Mouse (Mus musculus): ENCODE measurements around the gene Ccser1. TPM values are rescaled to one million over a fixed set of nuclear protein-coding genes. Genes with fewer than 3 reads are reported as not detected.
A peak's percentile ranks its signal among the peaks of the same experiment; 100 is the strongest.
"Not testable (repeated sequence)": the region's sequence is repeated elsewhere in the genome, so short reads cannot be mapped to it uniquely, and the experiment has no call there.

Gene Ccser1
- polyA plus RNA-seq, 1 experiment from 2014 or later = 28.2 TPM

- ATAC-seq (ENCODE audit: low FRiP score) (no peak), DNase-seq (ENCODE audit: low spot score) (no peak)
- H3K4me3 ChIP-seq (replicated peaks; ENCODE audit: low read length) = no peak overlapping the region
- H3K9ac ChIP-seq = no peak overlapping the region
- no peak overlapping the region for H3K27ac ChIP-seq
- 33% methylated on average over 2 of the region's 2 CpGs for WGBS
- H3K4me1 ChIP-seq (replicated peaks; ENCODE audit: control insufficient read depth, insufficient read depth, low read length) = no peaks in the 10 kb centered on the region
- no peak overlapping the region for H3K4me2 ChIP-seq (replicated peaks)
- H3K9me3 ChIP-seq (ENCODE audit: control insufficient read depth, low read length) = no peaks in the 10 kb centered on the region
- H3K36me3 ChIP-seq (replicated peaks; ENCODE audit: control insufficient read depth, insufficient read depth) = no peaks in the 10 kb centered on the region
- H3K27me3 ChIP-seq (ENCODE audit: control insufficient read depth, insufficient read depth, low read length) = no peaks in the 10 kb centered on the region
These were observed 798.3 kb downstream of the Ccser1 start for GRCm38 (mm10) chr6:61978379-61978778.

DNA sequence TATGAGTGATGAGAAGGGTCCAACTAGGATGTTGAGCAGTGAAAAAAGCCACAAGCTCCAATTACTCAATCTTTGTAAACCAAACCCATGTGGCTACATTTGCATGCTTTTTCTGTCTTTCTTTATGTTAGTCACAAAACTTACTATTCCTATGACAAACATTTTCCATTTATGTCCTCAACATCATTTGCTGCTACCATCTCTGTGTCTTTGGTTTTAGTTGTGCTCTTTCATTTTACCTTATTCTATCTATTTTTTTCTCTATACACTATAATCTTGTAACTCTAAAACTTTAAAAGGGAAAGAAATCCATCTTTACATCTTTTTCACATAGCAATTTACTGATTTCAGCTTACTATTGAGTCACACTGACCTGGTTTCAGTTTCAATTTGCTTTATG is 834.2 kb downstream of the Ccser1 start:
- Histone ChIP-seq H3K9me3 (ENCODE audit: control insufficient read depth, low read length) (no peaks in the 10 kb centered on the region), H3K4me3 (replicated peaks; ENCODE audit: low read length) (no peak overlapping the region), H3K27ac (no peak overlapping the region), H3K9ac (no peak overlapping the region), H3K4me2 (replicated peaks) (no peak overlapping the region), H3K27me3 (ENCODE audit: control insufficient read depth, insufficient read depth, low read length) (no peaks in the 10 kb centered on the region), H3K4me1 (replicated peaks; ENCODE audit: control insufficient read depth, insufficient read depth, low read length) (no peaks in the 10 kb centered on the region), H3K36me3 (replicated peaks; ENCODE audit: control insufficient read depth, insufficient read depth) (no peaks in the 10 kb centered on the region)
- no peak for DNase-seq (ENCODE audit: low spot score)
- ATAC-seq (ENCODE audit: low FRiP score) = no peak

DNA sequence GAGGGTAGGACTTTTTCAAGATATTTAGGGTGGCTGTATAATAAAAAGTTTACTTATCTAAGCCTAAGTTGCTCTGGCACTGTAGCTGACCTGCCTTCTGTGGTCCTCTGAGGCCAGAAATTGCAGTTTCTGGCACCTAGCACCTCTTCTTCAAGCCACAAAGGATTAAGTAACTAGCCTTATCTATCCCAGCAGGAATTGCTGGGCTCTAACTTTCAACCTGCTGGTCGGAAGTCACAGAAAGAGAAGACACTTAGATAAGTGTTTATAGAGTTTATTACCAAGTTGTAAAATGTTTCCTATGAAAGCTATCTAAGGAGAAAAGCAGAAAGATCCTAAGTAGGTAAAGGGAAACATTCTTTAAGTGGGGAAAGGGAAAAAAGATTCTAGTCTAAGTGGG is 864.3 kb downstream of the Ccser1 start:
- Histone ChIP-seq H3K9me3 (ENCODE audit: control insufficient read depth, low read length) (no peaks in the 10 kb centered on the region), H3K27ac (no peak overlapping the region), H3K36me3 (replicated peaks; ENCODE audit: control insufficient read depth, insufficient read depth) (no peaks in the 10 kb centered on the region), H3K4me2 (replicated peaks) (no peak overlapping the region), H3K27me3 (ENCODE audit: control insufficient read depth, insufficient read depth, low read length) (no peaks in the 10 kb centered on the region), H3K4me3 (replicated peaks; ENCODE audit: low read length) (no peak overlapping the region), H3K4me1 (replicated peaks; ENCODE audit: control insufficient read depth, insufficient read depth, low read length) (no peaks in the 10 kb centered on the region), H3K9ac (no peak overlapping the region)
- ATAC-seq (ENCODE audit: low FRiP score) = no peak
- 82% methylated on average over 1 of the region's 1 CpGs for WGBS
- DNase-seq (ENCODE audit: low spot score) = no peak

- H3K4me2 ChIP-seq (replicated peaks); H3K4me3 ChIP-seq (replicated peaks; ENCODE audit: low read length); H3K27me3 ChIP-seq (ENCODE audit: control insufficient read depth, insufficient read depth, low read length); H3K9me3 ChIP-seq (ENCODE audit: control insufficient read depth, low read length); H3K9ac ChIP-seq; H3K4me1 ChIP-seq (replicated peaks; ENCODE audit: control insufficient read depth, insufficient read depth, low read length); H3K27ac ChIP-seq; H3K36me3 ChIP-seq (replicated peaks; ENCODE audit: control insufficient read depth, insufficient read depth); DNase-seq (ENCODE audit: low spot score); ATAC-seq (ENCODE audit: low FRiP score): not testable (repeated sequence)
- WGBS = 89% methylated on average over 1 of the region's 1 CpGs
These were observed 864.9 kb downstream of the Ccser1 start for GRCm38 (mm10) chr6:62045042-62045441.

DNA sequence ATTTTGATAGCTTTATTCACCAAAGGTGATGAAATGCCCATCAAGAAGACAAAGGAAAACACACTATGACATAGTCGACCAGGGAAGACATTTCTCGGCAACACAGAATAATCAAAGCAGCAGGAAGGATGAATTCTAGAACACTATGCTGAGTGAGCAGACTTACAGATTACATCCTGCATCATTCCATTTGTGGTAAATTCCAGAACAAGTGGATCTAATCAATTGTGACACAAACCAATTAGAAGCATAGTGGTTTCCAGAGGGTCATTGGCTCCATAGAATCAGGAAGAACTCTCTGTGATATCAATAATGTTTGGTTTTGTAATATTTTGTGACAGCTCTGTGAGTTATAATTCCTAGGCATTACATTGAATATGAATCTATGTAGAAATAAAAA is 875.2 kb downstream of the Ccser1 start:
- Histone ChIP-seq H3K36me3 (replicated peaks; ENCODE audit: control insufficient read depth, insufficient read depth) (no peaks in the 10 kb centered on the region), H3K4me1 (replicated peaks; ENCODE audit: control insufficient read depth, insufficient read depth, low read length) (no peaks in the 10 kb centered on the region), H3K4me2 (replicated peaks) (no peak overlapping the region), H3K27ac (no peak overlapping the region), H3K9me3 (ENCODE audit: control insufficient read depth, low read length) (no peaks in the 10 kb centered on the region), H3K9ac (no peak overlapping the region), H3K27me3 (ENCODE audit: control insufficient read depth, insufficient read depth, low read length) (no peaks in the 10 kb centered on the region), H3K4me3 (replicated peaks; ENCODE audit: low read length) (no peak overlapping the region)
- 65% methylated on average over 2 of the region's 2 CpGs for WGBS
- ATAC-seq (ENCODE audit: low FRiP score) (no peak), DNase-seq (ENCODE audit: low spot score) (no peak)

GRCm38 (mm10) chr6:62066363-62067023 is 886.4 kb downstream of the Ccser1 start:
- no peaks in the 10 kb centered on the region for H3K27me3 ChIP-seq (ENCODE audit: control insufficient read depth, insufficient read depth, low read length)
- no peak overlapping the region for H3K27ac ChIP-seq
- H3K9me3 ChIP-seq (ENCODE audit: control insufficient read depth, low read length) = no peaks in the 10 kb centered on the region
- DNase-seq (ENCODE audit: low spot score) = no peak
- no peak overlapping the region for H3K4me3 ChIP-seq (replicated peaks; ENCODE audit: low read length)
- H3K9ac ChIP-seq = no peak overlapping the region
- WGBS = 42% methylated on average over 6 of the region's 6 CpGs
- H3K36me3 ChIP-seq (replicated peaks; ENCODE audit: control insufficient read depth, insufficient read depth) = no peaks in the 10 kb centered on the region
- peak; percentile 57; the same call in 1 of the 2 replicates for ATAC-seq (ENCODE audit: low FRiP score)
- H3K4me1 ChIP-seq (replicated peaks; ENCODE audit: control insufficient read depth, insufficient read depth, low read length) = no peaks in the 10 kb centered on the region
- no peak overlapping the region for H3K4me2 ChIP-seq (replicated peaks)

DNA sequence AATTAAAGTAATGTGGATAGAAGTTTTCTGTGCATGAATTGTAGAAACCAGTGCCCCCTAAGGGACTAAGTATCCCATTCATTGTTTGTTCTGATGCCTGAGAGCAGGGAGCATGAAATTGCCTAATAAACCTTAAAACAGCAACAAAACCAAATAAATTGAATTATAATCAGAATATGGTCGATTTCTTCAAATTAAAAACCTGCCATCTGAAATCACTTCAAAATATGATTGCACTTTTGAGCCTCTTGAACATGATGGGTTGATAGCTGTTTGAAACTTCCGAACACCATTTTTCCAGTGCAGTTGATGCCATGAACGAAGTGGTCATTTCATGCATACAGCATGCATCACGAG is 886.9 kb downstream of the Ccser1 start:
- ATAC-seq (ENCODE audit: low FRiP score) = no peak
- 77% methylated on average over 4 of the region's 4 CpGs for WGBS
- no peak overlapping the region for H3K4me3 ChIP-seq (replicated peaks; ENCODE audit: low read length)
- H3K27me3 ChIP-seq (ENCODE audit: control insufficient read depth, insufficient read depth, low read length) = no peaks in the 10 kb centered on the region
- no peaks in the 10 kb centered on the region for H3K36me3 ChIP-seq (replicated peaks; ENCODE audit: control insufficient read depth, insufficient read depth)
- H3K4me2 ChIP-seq (replicated peaks) = no peak overlapping the region
- no peaks in the 10 kb centered on the region for H3K4me1 ChIP-seq (replicated peaks; ENCODE audit: control insufficient read depth, insufficient read depth, low read length)
- H3K9ac ChIP-seq = no peak overlapping the region
- H3K27ac ChIP-seq = no peak overlapping the region
- no peak for DNase-seq (ENCODE audit: low spot score)
- no peaks in the 10 kb centered on the region for H3K9me3 ChIP-seq (ENCODE audit: control insufficient read depth, low read length)

GRCm38 (mm10) chr6:62105464-62105863 is 925.3 kb downstream of the Ccser1 start:
- no peaks in the 10 kb centered on the region for H3K9me3 ChIP-seq (ENCODE audit: control insufficient read depth, low read length)
- H3K36me3 ChIP-seq (replicated peaks; ENCODE audit: control insufficient read depth, insufficient read depth) = no peaks in the 10 kb centered on the region
- WGBS = 48% methylated on average over 2 of the region's 2 CpGs
- no peak overlapping the region for H3K4me2 ChIP-seq (replicated peaks)
- H3K9ac ChIP-seq = no peak overlapping the region
- no peak overlapping the region for H3K27ac ChIP-seq
- ATAC-seq (ENCODE audit: low FRiP score) = no peak
- H3K4me3 ChIP-seq (replicated peaks; ENCODE audit: low read length) = no peak overlapping the region
- DNase-seq (ENCODE audit: low spot score) = no peak
- no peaks in the 10 kb centered on the region for H3K4me1 ChIP-seq (replicated peaks; ENCODE audit: control insufficient read depth, insufficient read depth, low read length)
- H3K27me3 ChIP-seq (ENCODE audit: control insufficient read depth, insufficient read depth, low read length) = no peaks in the 10 kb centered on the region

DNA sequence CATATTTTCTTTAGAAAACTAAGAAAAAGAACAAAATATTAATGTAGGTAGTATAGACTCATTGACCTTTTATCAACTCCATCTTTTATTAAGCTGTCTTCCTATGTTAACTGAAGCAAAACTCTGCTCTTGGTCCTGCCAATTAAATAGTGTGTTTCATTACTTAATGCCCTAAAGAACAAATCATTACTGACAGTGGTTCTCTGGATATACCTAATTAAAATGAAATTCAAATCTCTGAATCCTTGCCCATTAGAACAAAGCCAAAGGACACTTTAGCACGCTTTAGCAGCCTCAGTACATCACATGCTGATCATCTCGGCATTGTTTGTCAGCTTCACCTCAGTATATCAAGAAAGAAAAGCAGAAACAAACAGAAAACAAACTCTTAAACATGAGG is 952.4 kb downstream of the Ccser1 start:
- Histone ChIP-seq H3K4me2 (replicated peaks) (no peak overlapping the region), H3K4me1 (replicated peaks; ENCODE audit: control insufficient read depth, insufficient read depth, low read length) (no peaks in the 10 kb centered on the region), H3K4me3 (replicated peaks; ENCODE audit: low read length) (no peak overlapping the region), H3K27me3 (ENCODE audit: control insufficient read depth, insufficient read depth, low read length) (no peaks in the 10 kb centered on the region), H3K9me3 (ENCODE audit: control insufficient read depth, low read length) (no peaks in the 10 kb centered on the region), H3K27ac (no peak overlapping the region), H3K9ac (no peak overlapping the region), H3K36me3 (replicated peaks; ENCODE audit: control insufficient read depth, insufficient read depth) (no peaks in the 10 kb centered on the region)
- 79% methylated on average over 2 of the region's 2 CpGs for WGBS
- ATAC-seq (ENCODE audit: low FRiP score) (no peak), DNase-seq (ENCODE audit: low spot score) (no peak)

GRCm38 (mm10) chr6:62160320-62160719 is 980.2 kb downstream of the Ccser1 start:
- H3K36me3 ChIP-seq (replicated peaks; ENCODE audit: control insufficient read depth, insufficient read depth) = no peaks in the 10 kb centered on the region
- H3K27ac ChIP-seq = no peak overlapping the region
- no peaks in the 10 kb centered on the region for H3K9me3 ChIP-seq (ENCODE audit: control insufficient read depth, low read length)
- no peak overlapping the region for H3K4me2 ChIP-seq (replicated peaks)
- H3K4me3 ChIP-seq (replicated peaks; ENCODE audit: low read length) = no peak overlapping the region
- no peaks in the 10 kb centered on the region for H3K27me3 ChIP-seq (ENCODE audit: control insufficient read depth, insufficient read depth, low read length)
- DNase-seq (ENCODE audit: low spot score) (no peak), ATAC-seq (ENCODE audit: low FRiP score) (no peak)
- H3K9ac ChIP-seq = no peak overlapping the region
- no peaks in the 10 kb centered on the region for H3K4me1 ChIP-seq (replicated peaks; ENCODE audit: control insufficient read depth, insufficient read depth, low read length)

Data from hindbrain, embryonic 14.5 days (tissue).